Mouse (Mus musculus): ENCODE results near the gene Zcchc14. TPM values are rescaled to one million over a fixed set of nuclear protein-coding genes. Genes with fewer than 3 reads are reported as not detected.

The Zcchc14 gene
- total RNA-seq, 2 experiments from 2014 or later = 80.7 to 87.0 TPM

DNA sequence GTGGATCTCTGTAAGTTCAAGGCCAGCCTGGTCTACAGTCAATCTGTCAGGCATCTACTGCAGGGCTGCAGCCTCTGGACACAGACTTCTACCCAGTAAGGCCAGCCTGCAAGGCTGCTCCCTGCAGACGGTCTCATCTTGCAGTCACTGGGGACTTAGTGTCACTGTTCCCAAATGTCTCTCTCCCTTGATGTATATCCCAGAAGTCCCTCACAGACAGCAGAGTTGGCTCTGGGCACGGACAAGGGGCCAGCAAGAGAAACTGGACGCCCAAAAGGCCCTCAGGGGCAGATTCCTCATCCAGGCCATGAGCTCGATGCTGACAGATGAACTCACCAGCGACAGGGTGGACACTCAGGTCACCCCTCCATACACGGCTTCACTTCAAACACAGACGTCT is 80.6 kb downstream of the Zcchc14 start:
- DNase-seq (ENCODE audit: extremely low spot score in 1 of 2, low spot score in 2 of 2) = no peak
- intact Hi-C loops (cut with DNase I) = no loop called here

DNA sequence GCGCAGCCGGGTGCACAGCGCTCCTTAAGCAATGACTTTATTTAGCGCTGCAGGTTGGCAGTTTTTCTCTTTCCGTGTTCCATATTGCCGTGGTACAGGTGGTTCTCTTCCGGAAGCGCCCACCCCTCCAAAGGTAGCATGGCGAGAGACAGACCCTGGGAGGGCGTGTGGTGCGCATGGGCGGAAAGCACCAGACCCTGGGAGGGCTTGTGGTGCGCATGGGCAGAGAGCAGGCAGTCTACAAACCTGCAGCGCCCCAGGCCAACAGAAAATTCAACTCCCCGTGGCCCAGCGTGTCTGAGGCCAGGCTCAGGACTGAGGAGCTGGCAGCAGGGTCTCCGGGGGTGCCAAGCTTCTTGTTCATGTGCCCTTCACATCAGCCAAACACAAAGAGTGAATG is 81.9 kb downstream of the Zcchc14 start:
- intact Hi-C loops (cut with DNase I) = no loop called here
- DNase-seq (ENCODE audit: extremely low spot score in 1 of 2, low spot score in 2 of 2) = no peak

DNA sequence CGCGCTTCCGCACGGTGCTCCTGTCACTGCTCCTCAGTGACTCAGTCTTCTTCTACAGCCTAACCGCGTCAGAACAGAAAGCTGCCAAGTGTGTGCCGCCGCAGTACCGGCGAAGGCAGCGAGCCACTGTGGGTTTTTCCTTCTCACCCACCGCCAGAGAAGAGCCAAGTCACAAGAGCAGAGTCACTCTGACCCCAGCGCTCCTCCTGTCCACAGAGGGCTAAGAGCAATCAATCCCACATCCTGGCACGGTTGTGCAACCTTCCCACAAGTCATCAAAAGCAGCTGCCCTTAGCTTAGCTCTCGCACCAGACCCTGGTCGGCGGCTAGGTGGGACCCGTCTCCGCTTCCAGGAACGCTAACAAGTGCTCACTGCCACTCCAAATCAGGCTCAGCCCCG is 82.4 kb downstream of the Zcchc14 start:
- DNase-seq (ENCODE audit: extremely low spot score in 1 of 2, low spot score in 2 of 2) = no peak

DNA sequence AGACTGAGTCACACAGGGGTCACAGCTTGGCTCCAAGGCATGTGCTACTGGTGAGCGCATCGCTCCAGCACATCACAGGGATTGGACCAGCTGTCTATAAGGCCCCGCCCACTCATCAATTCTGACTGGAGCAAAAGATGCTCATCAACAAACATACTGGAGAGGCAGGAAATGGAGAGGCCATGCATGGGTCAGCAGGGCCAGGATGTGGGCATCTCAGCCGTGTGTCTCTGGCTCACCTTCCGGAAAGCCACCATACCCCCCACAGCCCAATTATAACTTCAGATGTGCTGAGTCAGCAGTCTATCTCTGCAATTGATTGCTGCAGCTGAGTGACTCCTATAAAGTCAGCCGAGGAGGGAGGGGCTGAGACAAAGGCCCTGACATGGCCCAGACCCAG is 84.4 kb downstream of the Zcchc14 start:
- DNase-seq (ENCODE audit: extremely low spot score in 1 of 2, low spot score in 2 of 2) = no peak
- intact Hi-C loops (cut with DNase I) = no loop called here

More for the DNA sequence above, 82.4 kb downstream of the Zcchc14 start:
- intact Hi-C loops (cut with DNase I) = no loop called here

DNA sequence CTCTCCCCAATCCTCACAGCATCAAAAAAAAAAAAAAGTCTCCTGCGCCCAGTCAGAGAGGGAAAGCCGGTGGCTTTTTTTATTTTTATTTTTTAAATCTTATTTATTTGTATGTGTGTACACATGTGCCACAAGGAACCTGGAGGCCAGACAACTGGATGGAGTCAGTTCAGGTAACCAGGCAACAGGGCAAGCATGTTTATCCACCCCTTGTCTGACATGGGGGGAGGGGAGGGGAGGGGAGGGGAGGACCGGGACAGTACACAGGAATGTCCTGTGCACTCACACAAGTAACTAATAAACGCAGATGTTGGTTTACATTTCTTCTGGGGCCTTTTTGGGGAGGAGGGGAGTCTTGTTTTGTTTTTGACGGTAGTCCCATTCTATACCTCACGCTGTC is 89.0 kb downstream of the Zcchc14 start:
- intact Hi-C loops (cut with DNase I) = no loop called here

DNA sequence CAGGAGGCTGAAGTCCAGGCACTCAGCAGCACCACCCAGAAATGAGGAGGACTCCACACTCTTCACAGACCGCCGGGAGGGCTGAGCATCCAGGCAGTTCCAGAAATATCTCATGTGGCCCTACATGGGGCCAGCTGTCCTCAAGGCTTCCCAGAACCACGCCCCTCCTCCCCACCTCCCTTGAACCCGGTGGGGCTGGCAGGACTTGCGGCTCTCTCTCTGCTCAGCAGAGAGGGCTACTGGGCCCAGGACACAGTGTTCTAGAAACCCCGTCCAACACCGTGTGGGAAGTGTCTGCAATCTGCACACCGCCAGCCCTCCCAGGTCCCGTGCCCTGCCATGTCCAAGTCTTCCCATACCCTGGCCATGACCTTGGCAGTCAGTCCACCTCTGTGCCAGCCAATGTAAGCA is 89.8 kb downstream of the Zcchc14 start:
- DNase-seq (ENCODE audit: extremely low spot score in 1 of 2, low spot score in 2 of 2) = no peak
- intact Hi-C loops (cut with DNase I) = no loop called here

More for the DNA sequence above, 89.0 kb downstream of the Zcchc14 start:
- no peak for DNase-seq (ENCODE audit: extremely low spot score in 1 of 2, low spot score in 2 of 2)

DNA sequence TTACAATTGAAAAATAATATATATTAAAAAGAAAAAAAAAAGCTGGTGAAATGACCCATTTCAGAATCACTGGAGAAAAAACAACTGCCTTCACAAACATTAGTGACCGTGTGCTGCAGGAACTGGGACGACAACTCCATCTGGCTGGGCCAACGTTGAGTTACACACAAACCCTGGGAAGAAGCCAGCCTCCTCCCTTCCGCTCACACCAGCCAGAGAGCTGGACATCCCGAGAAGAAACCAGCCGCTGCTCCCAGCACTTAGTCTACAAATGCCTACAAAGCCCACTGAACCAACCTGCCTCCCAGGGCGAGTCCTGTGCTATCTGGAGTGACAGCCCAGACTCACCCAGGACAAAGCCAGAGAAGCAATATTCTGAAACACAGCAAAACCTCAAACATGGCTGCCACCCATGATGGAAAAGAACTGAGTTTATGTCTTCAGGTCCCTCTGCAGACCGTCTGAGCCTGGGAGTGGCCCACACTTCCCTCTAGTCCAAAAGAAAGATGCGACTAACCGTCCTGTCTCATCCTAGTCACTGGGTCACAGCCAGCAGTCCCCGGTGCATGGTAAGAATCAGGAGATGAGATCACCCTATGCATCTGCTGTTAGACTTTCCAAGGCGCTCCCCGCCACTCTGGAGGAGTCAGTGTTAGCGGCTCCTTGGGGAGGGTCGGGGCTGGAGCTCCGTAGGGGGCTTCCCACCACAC is 90.9 kb downstream of the Zcchc14 start:
- intact Hi-C loops (cut with DNase I) = no loop called here

DNA sequence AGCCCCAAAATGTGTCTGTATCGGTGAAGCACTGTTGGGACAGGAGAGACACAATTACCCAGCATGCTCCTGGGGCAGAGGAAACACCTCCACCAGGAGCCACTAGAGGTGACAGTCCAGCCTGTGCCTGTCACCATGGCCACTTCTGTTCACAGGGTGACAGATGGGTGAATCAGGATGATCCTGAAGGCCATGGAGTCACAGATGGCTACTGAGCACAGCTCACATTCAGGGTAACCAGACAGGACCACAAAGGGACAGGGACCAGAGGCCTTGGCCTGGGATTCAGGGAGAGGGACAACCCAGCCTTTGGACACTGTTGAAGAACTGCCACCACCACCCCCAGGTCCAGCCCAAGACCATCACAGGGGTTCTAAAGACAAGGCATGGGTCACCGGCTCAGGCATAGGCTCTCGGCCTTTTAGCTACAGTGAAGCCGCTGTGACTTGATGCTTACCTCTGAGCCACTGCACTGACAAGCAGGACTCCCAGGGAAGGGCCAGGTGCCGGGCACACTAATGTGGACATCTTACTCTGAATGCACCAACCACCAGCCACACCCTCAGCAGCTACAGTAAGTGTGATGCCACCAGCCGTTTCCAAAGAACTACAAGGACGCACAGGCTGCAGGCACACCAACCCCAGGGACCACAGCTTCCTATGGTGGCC is 92.1 kb downstream of the Zcchc14 start:
- peak in 1 of 2 experiments; percentile 12 for DNase-seq (ENCODE audit: extremely low spot score in 1 of 2, low spot score in 2 of 2)
- intact Hi-C loops (cut with DNase I) = no loop called here

More for the DNA sequence above, 90.9 kb downstream of the Zcchc14 start:
- peak in 1 of 2 experiments; percentile 49 for DNase-seq (ENCODE audit: extremely low spot score in 1 of 2, low spot score in 2 of 2)

DNA sequence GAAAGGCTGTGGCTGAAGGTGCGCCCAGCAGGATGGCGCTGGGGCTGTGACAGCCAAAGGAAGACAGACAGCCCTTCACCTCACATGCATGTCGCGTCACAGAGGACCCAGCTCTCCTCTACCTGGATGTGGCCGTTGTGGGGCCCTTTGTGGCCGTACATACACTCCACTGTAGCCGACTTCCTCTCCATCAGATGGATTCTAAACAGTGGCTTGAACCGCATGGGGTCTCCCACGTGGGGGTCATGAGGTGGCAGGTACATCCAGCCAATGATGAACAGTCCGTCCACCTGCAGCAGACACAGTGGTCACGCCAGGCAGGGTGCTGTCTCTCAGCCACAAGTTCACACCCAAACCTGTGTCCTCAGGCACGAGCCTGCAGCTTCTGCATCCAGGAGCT is 92.9 kb downstream of the Zcchc14 start:
- intact Hi-C loops (cut with DNase I) = no loop called here
- DNase-seq (ENCODE audit: extremely low spot score in 1 of 2, low spot score in 2 of 2) = peak in 1 of 2 experiments; percentile 19

DNA sequence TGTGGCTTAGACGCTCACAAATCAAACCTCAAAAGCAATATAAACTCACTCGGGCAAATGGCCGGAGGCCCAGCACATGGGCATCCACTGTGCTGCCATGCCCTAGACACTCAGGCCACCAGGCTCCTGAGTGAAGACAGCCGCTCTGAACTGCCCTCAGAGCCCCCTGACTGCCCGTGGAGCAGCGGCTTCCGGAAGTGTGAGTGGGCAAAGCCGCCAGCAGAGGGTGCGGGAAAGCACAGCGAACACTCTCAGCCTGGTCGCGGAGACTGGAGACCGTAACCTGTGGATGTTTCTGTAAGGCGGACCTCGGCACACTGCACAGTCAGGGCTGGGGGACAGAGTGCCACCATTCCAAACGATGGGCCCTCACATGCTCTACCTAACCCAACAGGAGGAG is 94.2 kb downstream of the Zcchc14 start:
- intact Hi-C loops (cut with DNase I) = no loop called here

DNA sequence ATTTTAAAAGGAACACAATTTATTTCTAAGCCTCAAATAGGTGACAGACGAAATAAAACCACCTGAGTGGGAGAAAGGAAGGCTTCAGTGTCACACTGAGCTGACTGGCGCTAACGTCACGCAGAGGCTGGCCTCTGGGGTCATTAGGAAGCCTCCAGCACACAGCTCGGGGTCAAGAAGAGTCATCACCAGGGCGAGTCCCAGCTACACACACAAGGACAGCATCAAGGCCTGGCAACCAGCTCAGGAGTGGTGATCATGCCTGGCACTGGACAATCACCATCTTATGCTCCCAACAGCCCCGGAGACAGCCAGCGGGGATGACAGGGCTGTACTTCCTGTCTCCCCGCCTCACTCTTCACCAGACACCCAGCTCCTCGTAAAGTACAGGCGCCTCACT is 95.0 kb downstream of the Zcchc14 start:
- peak in 1 of 2 experiments; percentile 9 for DNase-seq (ENCODE audit: extremely low spot score in 1 of 2, low spot score in 2 of 2)
- intact Hi-C loops (cut with DNase I) = no loop called here

More for the DNA sequence above, 94.2 kb downstream of the Zcchc14 start:
- DNase-seq (ENCODE audit: extremely low spot score in 1 of 2, low spot score in 2 of 2) = no peak

DNA sequence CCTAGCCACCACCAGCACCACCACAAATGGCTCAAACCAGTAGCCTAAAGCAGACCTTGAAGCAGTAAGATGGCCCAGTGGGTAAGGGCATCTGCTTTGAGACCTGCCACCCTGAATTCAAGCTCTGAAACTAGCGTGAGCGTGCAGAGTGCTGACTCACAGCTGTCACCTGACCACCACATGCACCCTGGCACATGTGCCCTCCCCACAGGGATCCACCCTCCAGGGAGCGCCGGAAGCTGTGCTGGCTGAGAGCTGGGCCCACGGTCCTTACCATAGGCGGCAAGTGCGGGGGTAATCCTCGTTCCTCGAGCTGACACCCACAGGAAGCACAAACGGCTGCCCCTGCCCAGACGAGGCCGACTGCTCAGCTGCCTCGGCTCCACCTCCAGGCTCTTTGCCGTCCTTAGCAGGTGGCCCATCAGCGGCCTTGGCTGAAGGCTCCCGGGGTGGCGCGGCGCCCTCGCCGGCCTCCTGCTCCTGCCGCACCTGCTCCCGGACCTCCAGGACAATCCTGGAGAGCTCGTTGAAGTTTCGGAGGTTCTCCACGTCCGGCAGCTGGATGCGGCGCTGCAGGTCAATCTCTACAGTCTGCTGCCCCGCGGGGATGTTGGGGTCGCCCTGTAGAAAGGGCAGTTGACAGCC is 98.7 kb downstream of the Zcchc14 start:
- intact Hi-C loops (cut with DNase I) = no loop called here
- DNase-seq (ENCODE audit: extremely low spot score in 1 of 2, low spot score in 2 of 2) = peak in 1 of 2 experiments; percentile 27

DNA sequence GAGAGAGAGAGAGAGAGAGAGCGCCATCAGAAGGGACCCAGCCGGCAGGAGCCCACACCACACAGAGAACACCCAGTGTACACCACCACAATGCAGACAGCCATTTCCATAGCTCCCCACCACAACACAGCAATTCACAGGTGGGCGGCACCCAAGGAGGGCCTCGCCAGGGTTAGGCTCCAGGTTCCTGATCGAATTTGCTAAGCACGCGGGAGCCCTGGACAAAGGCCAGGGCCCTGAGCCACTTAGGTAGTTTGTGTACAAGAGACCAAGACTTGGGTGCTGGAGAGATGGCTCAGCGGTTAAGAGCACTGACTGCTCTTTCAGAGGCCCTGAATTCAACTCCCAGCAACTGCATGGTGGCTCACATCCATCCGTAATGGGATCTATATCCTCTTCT is 100.2 kb downstream of the Zcchc14 start:
- peak in 1 of 2 experiments; percentile 19 for DNase-seq (ENCODE audit: extremely low spot score in 1 of 2, low spot score in 2 of 2)
- intact Hi-C loops (cut with DNase I) = no loop called here

DNA sequence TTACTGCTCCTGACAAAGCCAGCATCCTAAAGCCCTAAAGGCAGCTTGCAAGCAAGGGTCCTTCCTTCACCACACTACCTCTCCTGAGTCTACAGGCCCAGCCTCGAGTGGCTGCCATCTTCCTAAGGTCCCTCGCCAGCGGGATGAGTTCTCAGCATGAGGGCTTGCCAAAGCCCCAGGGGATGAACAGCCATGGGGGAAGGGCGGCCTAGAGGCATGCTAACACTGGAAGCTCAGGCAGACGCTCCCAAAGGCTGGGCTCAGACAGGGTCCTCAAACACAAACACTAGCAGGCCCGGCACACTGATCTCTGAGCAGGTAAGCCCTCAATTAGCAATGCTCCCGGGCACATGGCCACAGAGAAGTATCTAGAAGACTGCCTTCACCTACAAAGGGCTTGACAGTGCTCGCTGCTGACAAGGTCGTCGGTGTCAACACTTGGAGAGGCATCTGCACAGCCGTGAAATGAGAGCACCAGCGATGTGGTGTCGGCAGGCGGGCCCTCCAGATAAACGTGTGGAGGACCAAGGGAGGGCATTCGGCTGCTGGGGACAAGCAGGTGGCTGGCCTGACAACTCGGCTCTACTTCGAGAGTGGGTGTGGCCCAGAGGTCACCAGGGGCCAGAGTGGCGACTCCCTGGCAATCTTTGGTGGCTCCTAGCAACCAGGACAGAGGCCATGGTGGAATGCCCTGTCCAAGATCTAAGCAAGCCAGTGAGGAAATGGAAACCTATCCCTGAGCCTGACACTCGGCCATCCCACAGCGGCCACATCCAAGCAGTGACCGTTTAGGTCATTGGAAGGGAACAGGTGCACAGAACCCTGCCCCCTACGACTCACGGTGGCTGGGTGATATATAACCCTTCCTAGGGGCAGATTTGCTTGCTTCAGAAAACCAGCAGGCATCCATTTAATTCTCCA is 101.4 kb downstream of the Zcchc14 start:
- DNase-seq (ENCODE audit: extremely low spot score in 1 of 2, low spot score in 2 of 2) = peak in 1 of 2 experiments; percentile 33
- intact Hi-C loops (cut with DNase I) = no loop called here

DNA sequence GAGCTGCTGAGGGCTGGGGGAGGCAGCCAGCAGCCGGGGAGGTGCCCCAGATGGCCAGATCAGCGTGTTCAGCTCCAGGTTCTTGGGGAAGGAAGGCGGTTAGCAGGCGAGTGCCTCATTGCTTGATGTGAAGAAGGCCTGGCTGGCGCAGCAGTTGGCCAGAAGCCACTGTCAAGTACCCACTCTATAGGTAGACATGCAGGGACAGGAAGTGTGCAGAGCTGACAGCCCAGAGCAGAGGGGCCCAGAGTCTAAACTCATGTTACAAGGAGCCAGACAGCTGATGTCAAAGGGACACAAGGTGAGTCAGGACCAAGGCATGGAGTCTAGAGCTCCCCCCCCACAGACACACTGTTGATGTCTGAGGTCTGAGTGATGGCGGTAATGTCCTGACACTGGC is 102.6 kb downstream of the Zcchc14 start:
- intact Hi-C loops (cut with DNase I) = no loop called here

More for the DNA sequence above, 102.6 kb downstream of the Zcchc14 start:
- DNase-seq (ENCODE audit: extremely low spot score in 1 of 2, low spot score in 2 of 2) = peak in 1 of 2 experiments; percentile 23
